Comparison of ENCODE assay signal across 22 mouse cellular contexts in the genomic region with DNA sequence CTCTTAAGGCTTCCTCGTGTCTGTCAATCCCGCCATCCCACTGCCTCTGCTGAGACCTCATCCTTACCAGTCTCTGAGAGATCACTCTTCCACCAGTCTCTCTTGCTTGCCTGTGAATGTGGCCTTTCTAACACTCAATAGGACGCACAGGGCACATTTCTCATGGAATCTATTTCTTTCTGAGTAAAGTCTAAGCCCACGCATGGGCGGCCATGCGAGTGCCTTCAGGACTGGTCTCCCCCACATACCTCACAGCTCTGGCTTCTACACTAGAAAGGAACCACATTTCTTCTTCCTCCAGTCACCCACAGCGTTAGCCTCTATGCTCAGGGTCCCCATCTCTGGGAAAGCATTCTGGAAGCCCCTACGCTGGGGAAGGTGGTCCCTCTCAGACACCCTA. TPM values are rescaled to one million over a fixed set of nuclear protein-coding genes. Genes with fewer than 3 reads are reported as not detected.
DNase-seq lines count a peak whose midpoint lies in the region; ATAC-seq and TF ChIP-seq lines count a peak whose summit lies in the region.
"Had no signal": no experiment of that assay in that cellular context is flagged by ENCODE, and none has a peak within 500 bp of the region (broad histone marks: within the 10 kb centered on the region; RNA-seq: fewer than 3 reads in every experiment).

No protein-coding gene starts in this region.

- no peak overlapping the region for H3K4me2 ChIP-seq in kidney, embryonic 16.5 days (replicated peaks; ENCODE audit: low read depth, low read length)
- no peak overlapping the region for H3K4me2 ChIP-seq in intestine, postnatal 0 days (replicated peaks; ENCODE audit: low read depth)
- H3K4me2 ChIP-seq: embryonic facial prominence, embryonic 15.5 days; heart, embryonic 11.5 days; heart, embryonic 15.5 days; hindbrain, embryonic 13.5 days had no signal

- peaks cover 26% of the 10 kb centered on the region for H3K4me1 ChIP-seq in kidney, adult 2 months (ENCODE audit: control insufficient read depth, insufficient read depth, low read length)
- peaks cover 68% of the 10 kb centered on the region for H3K4me1 ChIP-seq in kidney, embryonic 16.5 days (ENCODE audit: insufficient read depth, low read length)
- peaks cover 13% of the 10 kb centered on the region for H3K4me1 ChIP-seq in intestine, postnatal 0 days (replicated peaks; ENCODE audit: control insufficient read depth, insufficient read depth, low read length)

- peak; percentile 39; the same call in 1 of the 2 replicates for ATAC-seq in kidney, embryonic 16.5 days (ENCODE audit: low FRiP score, low TSS enrichment)
- ATAC-seq in intestine, postnatal 0 days: no peak
- ATAC-seq: forebrain, embryonic 16.5 days had no signal

- H3K27ac ChIP-seq in kidney, adult 2 months (ENCODE audit: insufficient read depth, low read depth, low read length): peak overlapping the region; percentile 29; the same call in 1 of the 2 replicates
- peak overlapping the region; percentile 84 for H3K27ac ChIP-seq in kidney, embryonic 16.5 days (ENCODE audit: low read length)
- H3K27ac ChIP-seq in intestine, postnatal 0 days (ENCODE audit: low read depth, low read length): no peak overlapping the region
- H3K27ac ChIP-seq: embryonic facial prominence, embryonic 15.5 days; forebrain, embryonic 10.5 days; heart, adult 2 months; heart, embryonic 15.5 days; hindbrain, embryonic 13.5 days had no signal

- H3K27me3 ChIP-seq in kidney, adult 2 months (replicated peaks; ENCODE audit: control insufficient read depth, insufficient read depth, low read length): no peaks in the 10 kb centered on the region
- no peaks in the 10 kb centered on the region for H3K27me3 ChIP-seq in kidney, embryonic 16.5 days (ENCODE audit: insufficient read depth, low read length)
- no peaks in the 10 kb centered on the region for H3K27me3 ChIP-seq in intestine, postnatal 0 days (replicated peaks; ENCODE audit: control insufficient read depth, insufficient read depth, low read length)
- H3K27me3 ChIP-seq: CH12.LX; embryonic facial prominence, embryonic 15.5 days; heart, embryonic 15.5 days had no signal

- H3K9ac ChIP-seq in kidney, embryonic 16.5 days (replicated peaks; ENCODE audit: low read length): 0 out of 2 replicates have a peak overlapping the region, but pooled peaks have one; percentile 35
- H3K9ac ChIP-seq in intestine, postnatal 0 days (ENCODE audit: low read depth, low read length): no peak overlapping the region
- H3K9ac ChIP-seq: embryonic facial prominence, embryonic 15.5 days; heart, embryonic 15.5 days; hindbrain, embryonic 13.5 days had no signal

- DNase-seq in kidney, adult 2 months: peak; percentile 58
- no peak for DNase-seq in kidney, postnatal 10 days
- peak; percentile 61 for DNase-seq in kidney, adult 9 months
- no peak for DNase-seq in left cerebral cortex, adult 8-10 months (ENCODE audit: low spot score in 2 of 2)
- DNase-seq: adrenal gland, adult 2 months; adrenal gland, postnatal 25 days; cerebellum, adult 2 months; gastrocnemius, postnatal 14 days; heart, adult 2 months; heart, postnatal 14 days had no signal

- no peak for TF ChIP-seq POLR2A in kidney, adult 2 months (IDR thresholded peaks at IDR 0.05; ENCODE audit: low read depth, low read length)

- no peak for TF ChIP-seq CTCF in kidney, adult 2 months (conservative IDR thresholded peaks at IDR 0.05; ENCODE audit: insufficient read depth, insufficient read length, low read depth, low read length)
- no peak for TF ChIP-seq CTCF in intestine, postnatal 0 days (IDR thresholded peaks at IDR 0.05; ENCODE audit: low read depth)

- H3K9me3 ChIP-seq in kidney, embryonic 16.5 days (ENCODE audit: low read length): no peaks in the 10 kb centered on the region
- no peaks in the 10 kb centered on the region for H3K9me3 ChIP-seq in intestine, postnatal 0 days (ENCODE audit: control insufficient read depth)
- H3K9me3 ChIP-seq: embryonic facial prominence, embryonic 15.5 days; forebrain, embryonic 10.5 days; heart, embryonic 15.5 days; hindbrain, embryonic 13.5 days had no signal

- no peaks in the 10 kb centered on the region for H3K36me3 ChIP-seq in kidney, adult 2 months (ENCODE audit: control insufficient read depth, insufficient read depth, low read length)
- peaks cover 41% of the 10 kb centered on the region for H3K36me3 ChIP-seq in kidney, embryonic 16.5 days (ENCODE audit: insufficient read depth, low read length)
- H3K36me3 ChIP-seq in intestine, postnatal 0 days (ENCODE audit: control insufficient read depth, insufficient read depth): peaks cover 59% of the 10 kb centered on the region

- 60% methylated on average over 8 of the region's 8 CpGs for WGBS in kidney, adult 2 months
- 47% methylated on average over 8 of the region's 8 CpGs for WGBS in kidney, embryonic 16.5 days
- WGBS in intestine, postnatal 0 days: 88% methylated on average over 8 of the region's 8 CpGs

- H3K4me3 ChIP-seq in kidney, adult 2 months (ENCODE audit: insufficient read depth, low read depth, low read length): no peak overlapping the region
- H3K4me3 ChIP-seq in kidney, embryonic 16.5 days (ENCODE audit: low read length): no peak overlapping the region
- H3K4me3 ChIP-seq in intestine, postnatal 0 days (ENCODE audit: low read depth, low read length): no peak overlapping the region
- H3K4me3 ChIP-seq: embryonic facial prominence, embryonic 15.5 days; erythroblast, embryonic 14.5 days; forebrain, embryonic 10.5 days; heart, adult 2 months; heart, embryonic 15.5 days; hindbrain, embryonic 13.5 days had no signal

RNA-seq across cellular contexts. Expression of a gene that starts 12.1 kb away (rescaled TPM):
- 56.3 and 59.9 TPM in 2 replicates for polyA plus RNA-seq in kidney, adult 2 months (2012; rRNA removed)
- polyA plus RNA-seq in kidney, embryonic 16.5 days (2015; fragmentation: Nextera tagmentation; extraction: Ambion mirVana): 88.4 and 93.7 TPM in 2 replicates
- 100 to 1,000 TPM; 127 to 150 (median 134) TPM for total RNA-seq in left cerebral cortex, adult 8-10 months (2022)
- polyA plus RNA-seq in intestine, postnatal 0 days (2015; fragmentation: Nextera tagmentation; extraction: Ambion mirVana): 62.2 and 63.6 TPM in 2 replicates

RNA-seq across cellular contexts. Expression of a gene that starts 26.5 kb away (rescaled TPM):
- polyA plus RNA-seq in kidney, adult 2 months (2012; rRNA removed): 64.1 and 69.8 TPM in 2 replicates
- 62.4 and 62.8 TPM in 2 replicates for polyA plus RNA-seq in kidney, embryonic 16.5 days (2015; fragmentation: Nextera tagmentation; extraction: Ambion mirVana)
- total RNA-seq in left cerebral cortex, adult 8-10 months (2022): 10 to 100 TPM; 57.0 to 58.1 (median 57.6) TPM
- polyA plus RNA-seq in intestine, postnatal 0 days (2015; fragmentation: Nextera tagmentation; extraction: Ambion mirVana): 199 and 209 TPM in 2 replicates

RNA-seq across cellular contexts. Expression of a gene that starts 54.3 kb away (rescaled TPM):
- polyA plus RNA-seq in kidney, adult 2 months (2012; rRNA removed): not detected in 2 replicates
- 1.1 and 1.3 TPM in 2 replicates for polyA plus RNA-seq in kidney, embryonic 16.5 days (2015; fragmentation: Nextera tagmentation; extraction: Ambion mirVana)
- total RNA-seq in left cerebral cortex, adult 8-10 months (2022): under 1 TPM in 1 of 4 experiments, not detected in 3; 0.11 TPM
- 0.23 and 0.44 TPM in 2 replicates for polyA plus RNA-seq in intestine, postnatal 0 days (2015; fragmentation: Nextera tagmentation; extraction: Ambion mirVana)
- total RNA-seq: adrenal gland, adult 2 months; adrenal gland, postnatal 25 days; CH12.LX; heart, adult 2 months; heart, postnatal 14 days; hematopoietic stem cell, adult 5-6 weeks had no signal
- polyA plus RNA-seq: adrenal gland, adult 2 months; cerebellum, adult 2 months; erythroblast, embryonic 14.5 days; gonadal fat pad, adult 2 months; heart, adult 2 months had no signal

Comparison
In these comparisons a context has a peak if more than half of its experiments do, and no peak if none do; other contexts are left out.
1. DNase-seq: peak in kidney, adult 2 months (single experiment) and kidney, adult 9 months (single experiment); none in kidney, postnatal 10 days (single experiment) and left cerebral cortex, adult 8-10 months (0 of 2).